Mouse (Mus musculus): ENCODE data around the gene Grhl1. TPM values are rescaled to one million over a fixed set of nuclear protein-coding genes. Genes with fewer than 3 reads are reported as not detected.
A peak's percentile ranks its signal among the peaks of the same experiment; 100 is the strongest.
"Not testable (repeated sequence)": the region's sequence is repeated elsewhere in the genome, so short reads cannot be mapped to it uniquely, and the experiment has no call there.

Gene Grhl1
- polyA plus RNA-seq, 1 experiment from 2014 or later, result 1.6 TPM

DNA sequence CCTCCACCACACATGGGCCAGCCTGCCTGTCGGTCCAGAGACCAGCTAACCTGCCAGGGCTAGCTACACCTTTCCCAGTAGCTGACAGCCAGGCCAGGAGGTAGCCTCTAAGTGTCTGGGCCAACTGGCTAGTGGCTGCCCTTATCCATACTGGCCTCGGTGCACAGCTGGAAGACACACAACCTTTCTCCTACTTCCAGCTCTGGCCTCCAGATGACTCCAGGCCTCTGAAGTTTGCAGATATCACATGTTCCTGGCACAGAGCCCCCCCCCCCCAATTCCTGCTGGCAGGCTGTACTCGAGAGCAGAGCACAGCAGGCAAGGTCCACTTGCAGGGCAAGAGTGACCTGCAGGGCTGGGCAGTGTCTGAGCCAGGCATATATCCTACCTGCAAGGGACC is 55.1 kb downstream of the Grhl1 start:
- 33% methylated on average over 3 of the region's 3 CpGs for WGBS
- no peak overlapping the region for H3K4me3 ChIP-seq (ENCODE audit: low read length)
- ATAC-seq (replicated peaks; ENCODE audit: extremely low read depth, insufficient read depth, low FRiP score), result 0 out of 2 replicates have a peak, but pooled peaks have one; percentile 14
- 0 out of 2 replicates have a peak overlapping the region, but pooled peaks have one; percentile 29 for H3K9ac ChIP-seq (ENCODE audit: low read length)
- H3K9me3 ChIP-seq (replicated peaks; ENCODE audit: control insufficient read depth, low read length), result no peaks in the 10 kb centered on the region
- no peak overlapping the region for H3K27ac ChIP-seq (ENCODE audit: low read length)
- H3K4me1 ChIP-seq (ENCODE audit: control insufficient read depth, insufficient read depth, low read length), result peaks cover 13% of the 10 kb centered on the region
- H3K27me3 ChIP-seq (ENCODE audit: control insufficient read depth, insufficient read depth, low read length), result no peaks in the 10 kb centered on the region
- H3K4me2 ChIP-seq (ENCODE audit: low read depth, low read length), result no peak overlapping the region
- H3K36me3 ChIP-seq (ENCODE audit: control insufficient read depth, insufficient read depth), result no peaks in the 10 kb centered on the region

DNA sequence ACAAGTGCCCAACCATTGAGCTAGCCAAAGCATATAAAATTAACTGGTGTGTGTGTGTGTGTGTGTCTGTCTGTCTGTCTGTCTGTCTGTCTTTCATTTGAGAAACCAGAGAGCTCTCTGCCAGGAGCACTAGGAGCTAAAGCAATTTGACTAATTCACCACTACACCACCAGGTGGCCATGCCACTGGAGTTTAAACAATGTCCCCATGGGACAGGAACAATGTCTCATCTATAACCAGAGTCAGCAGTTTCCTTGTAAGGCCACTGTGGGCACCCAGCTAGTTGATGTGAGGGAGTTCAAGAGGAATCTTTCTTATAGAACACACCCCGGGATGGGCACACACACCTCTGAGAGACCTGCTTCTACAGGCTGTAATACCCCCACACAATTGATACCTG is 58.1 kb downstream of the Grhl1 start:
- Histone ChIP-seq H3K9me3 (replicated peaks; ENCODE audit: control insufficient read depth, low read length) (no peaks in the 10 kb centered on the region), H3K27me3 (ENCODE audit: control insufficient read depth, insufficient read depth, low read length) (no peaks in the 10 kb centered on the region), H3K4me2 (ENCODE audit: low read depth, low read length) (no peak overlapping the region), H3K4me1 (ENCODE audit: control insufficient read depth, insufficient read depth, low read length) (peaks cover 14% of the 10 kb centered on the region), H3K4me3 (ENCODE audit: low read length) (no peak overlapping the region), H3K27ac (ENCODE audit: low read length) (no peak overlapping the region), H3K9ac (ENCODE audit: low read length) (no peak overlapping the region), H3K36me3 (ENCODE audit: control insufficient read depth, insufficient read depth) (no peaks in the 10 kb centered on the region)
- 63% methylated on average over 1 of the region's 1 CpGs for WGBS
- ATAC-seq (replicated peaks; ENCODE audit: extremely low read depth, insufficient read depth, low FRiP score), result no peak

DNA sequence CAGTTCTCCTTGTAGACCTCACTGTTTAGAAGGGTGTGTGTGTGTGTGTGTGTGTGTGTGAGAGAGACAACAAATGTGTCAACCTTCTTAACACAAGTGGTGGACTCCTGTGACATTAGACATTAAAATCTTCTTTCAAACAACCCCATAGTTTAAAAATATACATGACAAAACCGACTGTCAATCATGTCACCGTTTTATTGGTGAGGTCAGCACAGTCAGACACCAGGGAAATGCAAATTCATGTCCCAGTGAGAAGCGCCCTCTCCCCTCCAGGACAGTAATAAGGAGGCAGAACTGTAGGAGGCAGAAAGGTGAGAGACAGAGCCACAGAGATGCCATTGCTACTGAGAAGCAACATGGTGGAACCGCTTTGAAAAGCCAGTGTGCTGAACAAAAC is 60.3 kb downstream of the Grhl1 start:
- ATAC-seq (replicated peaks; ENCODE audit: extremely low read depth, insufficient read depth, low FRiP score), result no peak
- no peak overlapping the region for H3K4me2 ChIP-seq (ENCODE audit: low read depth, low read length)
- no peak overlapping the region for H3K4me3 ChIP-seq (ENCODE audit: low read length)
- H3K4me1 ChIP-seq (ENCODE audit: control insufficient read depth, insufficient read depth, low read length), result peaks cover 9% of the 10 kb centered on the region
- 57% methylated on average over 4 of the region's 4 CpGs for WGBS
- H3K36me3 ChIP-seq (ENCODE audit: control insufficient read depth, insufficient read depth), result no peaks in the 10 kb centered on the region
- no peaks in the 10 kb centered on the region for H3K27me3 ChIP-seq (ENCODE audit: control insufficient read depth, insufficient read depth, low read length)
- H3K9ac ChIP-seq (ENCODE audit: low read length), result no peak overlapping the region
- no peaks in the 10 kb centered on the region for H3K9me3 ChIP-seq (replicated peaks; ENCODE audit: control insufficient read depth, low read length)
- no peak overlapping the region for H3K27ac ChIP-seq (ENCODE audit: low read length)

DNA sequence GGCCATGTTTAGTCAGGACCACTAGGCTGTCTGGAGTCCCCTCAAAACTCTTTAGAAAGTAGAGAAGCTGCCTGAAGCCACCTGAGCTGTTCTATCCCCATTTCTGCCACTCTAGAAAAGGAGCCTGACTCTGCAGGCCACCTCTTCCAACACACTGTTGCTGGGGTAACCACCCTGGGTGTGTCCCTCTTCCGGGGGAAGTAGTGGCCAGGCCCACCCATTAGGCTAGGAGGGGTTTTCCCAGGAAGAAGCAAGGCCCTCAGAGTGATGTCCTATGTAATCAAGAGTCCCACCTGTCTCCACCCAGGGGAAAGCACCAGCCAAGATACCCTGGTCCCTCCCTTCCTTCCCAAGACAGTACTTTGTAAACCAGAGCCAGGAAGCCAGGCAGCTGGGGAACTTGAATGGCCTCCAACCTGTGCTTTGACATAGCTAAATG is 61.7 kb downstream of the Grhl1 start:
- H3K36me3 ChIP-seq (ENCODE audit: control insufficient read depth, insufficient read depth), result no peaks in the 10 kb centered on the region
- no peaks in the 10 kb centered on the region for H3K9me3 ChIP-seq (replicated peaks; ENCODE audit: control insufficient read depth, low read length)
- WGBS, result 62% methylated on average over 1 of the region's 1 CpGs
- H3K27me3 ChIP-seq (ENCODE audit: control insufficient read depth, insufficient read depth, low read length), result no peaks in the 10 kb centered on the region
- no peak overlapping the region for H3K9ac ChIP-seq (ENCODE audit: low read length)
- H3K4me1 ChIP-seq (ENCODE audit: control insufficient read depth, insufficient read depth, low read length), result peaks cover 9% of the 10 kb centered on the region
- H3K27ac ChIP-seq (ENCODE audit: low read length), result peak overlapping the region; percentile 29
- H3K4me3 ChIP-seq (ENCODE audit: low read length), result no peak overlapping the region
- peak; percentile 19; the same call in 1 of the 2 replicates for ATAC-seq (replicated peaks; ENCODE audit: extremely low read depth, insufficient read depth, low FRiP score)
- no peak overlapping the region for H3K4me2 ChIP-seq (ENCODE audit: low read depth, low read length)

DNA sequence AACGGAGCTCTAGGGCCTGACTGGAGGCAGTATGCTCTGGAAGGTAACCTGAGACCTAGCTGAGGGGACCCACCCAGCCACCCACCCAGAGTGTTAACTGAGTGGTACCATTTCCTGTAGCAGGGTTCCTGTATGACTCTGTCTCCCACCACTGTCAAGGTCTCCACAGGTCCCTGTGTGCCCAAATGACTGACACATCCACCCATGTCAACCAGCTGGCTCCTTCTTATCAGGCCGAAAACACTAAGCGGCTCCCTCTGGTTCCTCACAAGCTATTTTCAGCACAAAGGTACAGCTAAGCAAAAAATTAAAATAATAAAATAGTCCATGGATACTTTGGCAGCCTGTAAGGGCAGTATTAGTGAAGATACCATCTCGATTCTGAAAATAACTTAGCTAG is 62.1 kb downstream of the Grhl1 start:
- Histone ChIP-seq H3K9me3 (replicated peaks; ENCODE audit: control insufficient read depth, low read length) (no peaks in the 10 kb centered on the region), H3K4me2 (ENCODE audit: low read depth, low read length) (no peak overlapping the region), H3K36me3 (ENCODE audit: control insufficient read depth, insufficient read depth) (no peaks in the 10 kb centered on the region), H3K4me3 (ENCODE audit: low read length) (no peak overlapping the region), H3K4me1 (ENCODE audit: control insufficient read depth, insufficient read depth, low read length) (peaks cover 9% of the 10 kb centered on the region), H3K9ac (ENCODE audit: low read length) (no peak overlapping the region), H3K27me3 (ENCODE audit: control insufficient read depth, insufficient read depth, low read length) (no peaks in the 10 kb centered on the region), H3K27ac (ENCODE audit: low read length) (peak overlapping the region; percentile 29)
- 36% methylated on average over 4 of the region's 4 CpGs for WGBS
- ATAC-seq (replicated peaks; ENCODE audit: extremely low read depth, insufficient read depth, low FRiP score), result peak; percentile 39; the same call in 1 of the 2 replicates

DNA sequence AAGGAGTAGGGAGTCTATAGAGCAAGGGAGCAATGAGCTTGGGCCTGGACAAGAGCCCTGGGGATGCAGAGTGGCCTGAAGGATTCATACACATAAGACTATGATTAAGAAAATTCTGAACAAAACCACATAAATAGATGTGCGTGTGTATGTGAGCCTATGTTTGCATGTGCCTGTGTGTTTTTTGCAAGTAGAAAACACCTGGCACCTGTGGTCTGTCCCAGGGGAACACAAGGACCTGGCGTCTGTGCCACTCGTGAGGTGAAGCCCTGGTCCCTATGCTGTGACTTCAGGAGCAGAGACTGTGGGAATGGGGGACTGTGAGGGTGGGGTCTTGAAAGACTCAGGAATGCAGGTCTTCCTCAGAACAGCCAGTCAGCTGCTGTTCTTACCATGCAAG is 62.6 kb downstream of the Grhl1 start:
- no peak overlapping the region for H3K4me3 ChIP-seq (ENCODE audit: low read length)
- H3K27ac ChIP-seq (ENCODE audit: low read length), result peak overlapping the region; percentile 29
- H3K9me3 ChIP-seq (replicated peaks; ENCODE audit: control insufficient read depth, low read length), result no peaks in the 10 kb centered on the region
- WGBS, result 82% methylated on average over 3 of the region's 3 CpGs
- peaks cover 9% of the 10 kb centered on the region for H3K4me1 ChIP-seq (ENCODE audit: control insufficient read depth, insufficient read depth, low read length)
- H3K4me2 ChIP-seq (ENCODE audit: low read depth, low read length), result no peak overlapping the region
- H3K27me3 ChIP-seq (ENCODE audit: control insufficient read depth, insufficient read depth, low read length), result no peaks in the 10 kb centered on the region
- no peak for ATAC-seq (replicated peaks; ENCODE audit: extremely low read depth, insufficient read depth, low FRiP score)
- no peak overlapping the region for H3K9ac ChIP-seq (ENCODE audit: low read length)
- no peaks in the 10 kb centered on the region for H3K36me3 ChIP-seq (ENCODE audit: control insufficient read depth, insufficient read depth)

DNA sequence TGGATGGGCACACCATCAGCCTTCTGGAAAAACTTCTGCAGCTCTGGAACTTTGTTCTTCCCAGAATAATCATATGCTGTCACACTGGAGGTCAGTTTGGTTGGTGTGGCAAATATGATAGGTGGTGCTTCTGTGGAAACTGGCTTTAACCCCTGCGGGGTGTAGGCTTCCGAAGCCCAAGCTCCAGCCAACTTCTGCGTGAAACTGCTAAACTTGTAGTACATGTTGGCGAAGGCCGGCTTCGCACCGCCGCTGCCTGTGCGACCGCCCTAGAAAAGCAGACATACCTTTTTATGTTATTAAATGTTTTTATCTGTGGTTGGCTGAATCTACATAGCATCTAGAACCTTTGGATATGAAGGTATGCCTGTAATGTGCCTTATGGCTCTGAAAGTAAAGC is 66.7 kb downstream of the Grhl1 start:
- H3K9ac ChIP-seq (ENCODE audit: low read length); ATAC-seq (replicated peaks; ENCODE audit: extremely low read depth, insufficient read depth, low FRiP score); H3K27ac ChIP-seq (ENCODE audit: low read length); H3K4me3 ChIP-seq (ENCODE audit: low read length); H3K9me3 ChIP-seq (replicated peaks; ENCODE audit: control insufficient read depth, low read length); H3K4me2 ChIP-seq (ENCODE audit: low read depth, low read length); H3K27me3 ChIP-seq (ENCODE audit: control insufficient read depth, insufficient read depth, low read length); H3K36me3 ChIP-seq (ENCODE audit: control insufficient read depth, insufficient read depth): not testable (repeated sequence)
- peaks cover 15% of the 10 kb centered on the region for H3K4me1 ChIP-seq (ENCODE audit: control insufficient read depth, insufficient read depth, low read length)
- WGBS, result 96% methylated on average over 10 of the region's 10 CpGs

DNA sequence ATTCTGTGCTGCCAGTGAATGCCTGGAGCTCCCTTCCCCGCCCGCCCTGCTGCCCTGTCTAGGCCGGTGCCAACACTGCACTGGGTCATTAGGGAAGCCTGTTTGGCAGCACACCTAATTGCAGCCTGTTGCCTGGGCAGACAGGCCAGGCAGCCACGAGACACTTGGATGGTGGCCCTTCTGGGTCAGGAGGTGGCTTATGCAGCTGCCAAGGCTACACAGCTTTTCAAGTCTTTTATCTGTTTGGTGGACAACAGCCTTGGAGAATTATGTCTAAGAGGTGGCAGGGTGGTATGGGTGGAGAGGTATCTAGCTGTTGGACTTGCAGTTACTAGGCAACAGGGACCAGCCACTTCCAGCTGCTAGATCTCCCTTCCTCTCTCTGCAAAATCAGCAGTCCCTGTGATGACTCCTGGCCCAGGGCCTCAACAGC is 70.3 kb downstream of the Grhl1 start:
- Histone ChIP-seq H3K4me2 (ENCODE audit: low read depth, low read length) (no peak overlapping the region), H3K27ac (ENCODE audit: low read length) (peak overlapping the region; percentile 49; the same call in 1 of the 2 replicates), H3K4me1 (ENCODE audit: control insufficient read depth, insufficient read depth, low read length) (peaks cover 14% of the 10 kb centered on the region), H3K9ac (ENCODE audit: low read length) (no peak overlapping the region), H3K9me3 (replicated peaks; ENCODE audit: control insufficient read depth, low read length) (no peaks in the 10 kb centered on the region), H3K27me3 (ENCODE audit: control insufficient read depth, insufficient read depth, low read length) (no peaks in the 10 kb centered on the region), H3K36me3 (ENCODE audit: control insufficient read depth, insufficient read depth) (no peaks in the 10 kb centered on the region), H3K4me3 (ENCODE audit: low read length) (no peak overlapping the region)
- WGBS, result 59% methylated on average over 4 of the region's 4 CpGs
- ATAC-seq (replicated peaks; ENCODE audit: extremely low read depth, insufficient read depth, low FRiP score), result peak; percentile 68

DNA sequence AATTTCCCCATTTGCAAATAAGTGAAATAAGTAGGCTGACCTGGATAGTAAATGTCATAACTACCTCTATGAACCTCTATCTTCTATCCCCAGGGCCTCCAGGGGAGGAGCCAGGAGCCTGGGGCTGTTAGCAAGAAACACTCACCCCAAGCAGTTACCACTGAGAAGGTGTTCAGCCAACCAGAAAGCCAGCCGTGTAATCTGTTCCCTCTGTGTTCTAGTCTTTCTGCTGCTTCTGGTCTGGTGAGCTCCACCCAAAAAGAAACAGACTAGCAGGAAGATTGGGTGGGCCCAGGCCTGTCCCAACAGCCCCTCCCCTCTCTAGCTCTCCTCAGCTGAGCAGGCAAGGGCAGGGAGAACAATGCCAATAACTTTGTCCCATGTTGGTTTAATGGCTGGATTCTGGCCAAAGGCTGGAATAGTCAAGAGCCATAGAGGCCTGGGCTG is 72.1 kb downstream of the Grhl1 start:
- Histone ChIP-seq H3K36me3 (ENCODE audit: control insufficient read depth, insufficient read depth) (no peaks in the 10 kb centered on the region), H3K4me3 (ENCODE audit: low read length) (no peak overlapping the region), H3K9ac (ENCODE audit: low read length) (no peak overlapping the region; the same call in 1 of the 2 replicates), H3K9me3 (replicated peaks; ENCODE audit: control insufficient read depth, low read length) (no peaks in the 10 kb centered on the region), H3K4me1 (ENCODE audit: control insufficient read depth, insufficient read depth, low read length) (peaks cover 14% of the 10 kb centered on the region), H3K27me3 (ENCODE audit: control insufficient read depth, insufficient read depth, low read length) (no peaks in the 10 kb centered on the region), H3K27ac (ENCODE audit: low read length) (peak overlapping the region; percentile 46; the same call in 1 of the 2 replicates), H3K4me2 (ENCODE audit: low read depth, low read length) (no peak overlapping the region)
- peak; percentile 50 for ATAC-seq (replicated peaks; ENCODE audit: extremely low read depth, insufficient read depth, low FRiP score)
- WGBS, result 8% methylated on average over 1 of the region's 1 CpGs
